Mouse (Mus musculus) limb, embryonic 14.5 days (tissue): ENCODE measurements around the gene Acmsd. TPM values are rescaled to one million over a fixed set of nuclear protein-coding genes. Genes with fewer than 3 reads are reported as not detected.

Source experiments
- ATAC-seq: fragments of 200-750 bp; cut with Nextera tagmentation; 2 replicates; pipeline ENCODE4 v1.8.0; 2017; ENCODE audit warnings: low read depth, moderate number of reproducible peaks, moderate TSS enrichment; ENCODE audit not compliant: low FRiP score
- DNase-seq: peaks from one replicate; pipeline ENCODE4 v3.0.0-alpha.2; 2015; ENCODE audit warnings: low spot score
- H3K27ac ChIP-seq: fragments of 300-500 bp; sonication (generic); replicated peaks from 2 replicates; pipeline ENCODE4 v1.5.1; 2014; ENCODE audit warnings: low read depth, mild to moderate bottlenecking, low read length, moderate library complexity, mixed read lengths
- H3K27me3 ChIP-seq: fragments of 300-500 bp; sonication (generic); 2 replicates; pipeline ENCODE4 v1.6.1; 2014; ENCODE audit warnings: low read length, mixed read lengths; ENCODE audit not compliant: control insufficient read depth, insufficient read depth
- H3K36me3 ChIP-seq: fragments of 300-500 bp; sonication (generic); 2 replicates; pipeline ENCODE4 v1.6.1; 2014; ENCODE audit warnings: mild to moderate bottlenecking, low read length, moderate library complexity, mixed read lengths; ENCODE audit not compliant: control insufficient read depth, insufficient read depth
- H3K4me1 ChIP-seq: fragments of 300-500 bp; sonication (generic); 2 replicates; pipeline ENCODE4 v1.6.1; 2014; ENCODE audit warnings: antibody characterized with exemption, low read length, mixed read lengths; ENCODE audit not compliant: control insufficient read depth, insufficient read depth
- H3K4me2 ChIP-seq: fragments of 300-500 bp; sonication (generic); replicated peaks from 2 replicates; pipeline ENCODE4 v1.6.1; 2014; ENCODE audit warnings: low read depth, mild to moderate bottlenecking, low read length, moderate library complexity; ENCODE audit not compliant: severe bottlenecking
- H3K4me3 ChIP-seq: fragments of 300-500 bp; sonication (generic); replicated peaks from 2 replicates; pipeline ENCODE4 v1.5.1; 2014; ENCODE audit warnings: low read length
- H3K9ac ChIP-seq: fragments of 300-500 bp; sonication (generic); 2 replicates; pipeline ENCODE4 v1.6.1; 2014; ENCODE audit warnings: mild to moderate bottlenecking, low read depth, low read length, moderate library complexity; ENCODE audit not compliant: severe bottlenecking
- H3K9me3 ChIP-seq: fragments of 300-500 bp; sonication (generic); 2 replicates; pipeline ENCODE4 v1.6.1; 2016; ENCODE audit warnings: low read length; ENCODE audit not compliant: control insufficient read depth
- POLR2A ChIP-seq: fragments of 200-500 bp; IDR thresholded peaks from 2 replicates; pipeline ENCODE4 v1.8.0; 2012; ENCODE audit warnings: inconsistent platforms, mild to moderate bottlenecking, moderate library complexity, borderline replicate concordance; ENCODE audit not compliant: insufficient read depth, insufficient read length; ENCODE audit errors: extremely low read depth
- WGBS: fragments of 180-500 bp; shearing (Covaris S2); extraction: QIAGEN DNeasy Blood & Tissue Kit; methylation state at CpG from one replicate; pipeline ENCODE4 v1.1.7; 2014; 5-methylcytosine and 5-hydroxymethylcytosine counted together
- polyA plus RNA-seq, 2 experiments: library from polyadenylated mRNA; depleted of rRNA in 1 of 2; stranded (reverse) in 1 of 2; unstranded in 1 of 2; fragments of >200 nt; fragmentation: Nextera tagmentation in 1 of 2; extraction: Ambion mirVana in 1 of 2; gene quantifications; 2 replicates each; pipeline versions ENCODE4 v1.2.1 to v1.2.3; 2012 to 2014

The Acmsd gene
- polyA plus RNA-seq (2012; rRNA removed) (0.03 TPM in 1 of 2 replicates, not detected in the other), polyA plus RNA-seq (2014; fragmentation: Nextera tagmentation; extraction: Ambion mirVana) (0.11 and 0.12 TPM in 2 replicates)

DNA sequence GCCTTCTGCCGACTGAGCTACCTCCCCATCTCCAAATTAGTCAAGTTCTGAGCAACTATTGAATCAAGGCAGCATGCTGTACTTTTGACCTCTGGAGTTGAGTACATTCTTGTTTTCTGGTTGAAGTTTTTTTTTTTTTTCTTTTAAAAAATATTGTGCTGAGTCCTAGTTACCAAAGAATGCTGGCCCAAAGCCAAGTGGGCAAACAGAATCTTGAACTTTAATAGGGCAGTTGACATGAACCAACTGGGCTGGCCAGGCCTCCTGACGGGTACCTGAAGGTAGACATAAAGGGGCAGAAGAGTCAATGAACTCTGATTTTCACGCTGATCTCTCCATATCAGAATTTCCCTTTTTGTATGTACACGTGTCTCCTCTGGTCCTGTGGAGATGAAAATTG lies at the start of gene Acmsd:
TSS of gene Acmsd (plus strand) at position 318 of the 400 bp plus-strand sequence.
- H3K27me3 ChIP-seq, result no peaks in the 10 kb centered on the region
- ATAC-seq (no peak), DNase-seq (no peak)
- H3K27ac ChIP-seq, result no peak within 1 kb of the TSS
- H3K36me3 ChIP-seq, result no peaks in the 10 kb centered on the region
- no peak for TF ChIP-seq POLR2A
- H3K9ac ChIP-seq, result no peak within 1 kb of the TSS
- 0 out of 2 replicates have a peak, but pooled peaks cover 6% of the 10 kb centered on the region for H3K9me3 ChIP-seq
- H3K4me1 ChIP-seq, result peaks cover 2% of the 10 kb centered on the region; the same call in 1 of the 2 replicates
- no peak within 1 kb of the TSS for H3K4me2 ChIP-seq
- no peak within 1 kb of the TSS for H3K4me3 ChIP-seq
- WGBS, result 97% methylated on average over 4 of the region's 4 CpGs

DNA sequence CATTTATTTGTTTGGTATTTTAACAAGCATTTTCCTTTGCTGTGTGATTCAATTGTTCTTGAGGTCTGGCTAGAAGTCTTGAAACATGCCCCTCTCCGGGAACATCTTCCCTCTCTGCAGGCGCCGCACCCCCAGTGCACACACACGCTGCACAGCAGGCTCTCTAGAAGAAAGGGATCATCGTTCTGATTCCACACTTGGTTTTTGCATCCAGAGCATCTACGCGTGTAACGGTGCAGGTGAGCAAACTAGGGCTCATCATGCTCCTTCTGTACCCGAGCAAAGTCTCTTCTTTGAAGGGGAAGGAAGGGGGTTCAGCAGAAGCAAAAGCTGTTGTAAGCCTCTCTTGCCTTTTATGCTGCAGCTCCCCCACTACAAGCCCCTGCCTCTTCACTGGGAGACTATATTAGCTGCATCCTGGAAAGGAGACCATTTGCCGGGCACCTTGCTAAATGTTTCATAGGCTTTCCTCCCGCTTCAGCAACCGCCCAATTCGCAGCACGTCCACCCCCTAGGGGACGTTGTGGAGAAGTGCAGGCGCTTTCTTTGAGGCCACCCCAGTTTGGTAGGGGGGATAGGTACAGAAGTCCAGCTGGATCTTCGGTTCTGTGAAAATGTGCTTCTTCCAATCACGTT lies 49.6 kb upstream of the Acmsd start, which contains the start of gene Tmem163:
TSS of gene Tmem163 (minus strand) at position 51 of the 636 bp plus-strand sequence.
- H3K36me3 ChIP-seq, result no peaks in the 10 kb centered on the region
- ATAC-seq, result no peak
- peak; percentile 33 for DNase-seq
- H3K9me3 ChIP-seq, result 0 out of 2 replicates have a peak, but pooled peaks cover 3% of the 10 kb centered on the region
- peaks cover 57% of the 10 kb centered on the region for H3K27me3 ChIP-seq
- H3K4me3 ChIP-seq, result no peak within 1 kb of the TSS
- peaks cover 5% of the 10 kb centered on the region for H3K4me1 ChIP-seq
- H3K27ac ChIP-seq, result no peak within 1 kb of the TSS
- no peak for TF ChIP-seq POLR2A
- H3K9ac ChIP-seq, result no peak within 1 kb of the TSS
- 19% methylated on average over 18 of the region's 18 CpGs for WGBS
- H3K4me2 ChIP-seq, result no peak within 1 kb of the TSS

GRCm38 (mm10) chr1:127696533-127696932 lies 32.7 kb upstream of the Acmsd start:
- Histone ChIP-seq H3K9ac (no peak overlapping the region), H3K4me3 (no peak overlapping the region), H3K27ac (no peak overlapping the region), H3K9me3 (no peaks in the 10 kb centered on the region), H3K4me1 (no peaks in the 10 kb centered on the region), H3K4me2 (no peak overlapping the region), H3K36me3 (no peaks in the 10 kb centered on the region), H3K27me3 (no peaks in the 10 kb centered on the region)
- DNase-seq, result no peak
- ATAC-seq, result no peak
- no peak for TF ChIP-seq POLR2A
- 25% methylated on average over 2 of the region's 2 CpGs for WGBS

DNA sequence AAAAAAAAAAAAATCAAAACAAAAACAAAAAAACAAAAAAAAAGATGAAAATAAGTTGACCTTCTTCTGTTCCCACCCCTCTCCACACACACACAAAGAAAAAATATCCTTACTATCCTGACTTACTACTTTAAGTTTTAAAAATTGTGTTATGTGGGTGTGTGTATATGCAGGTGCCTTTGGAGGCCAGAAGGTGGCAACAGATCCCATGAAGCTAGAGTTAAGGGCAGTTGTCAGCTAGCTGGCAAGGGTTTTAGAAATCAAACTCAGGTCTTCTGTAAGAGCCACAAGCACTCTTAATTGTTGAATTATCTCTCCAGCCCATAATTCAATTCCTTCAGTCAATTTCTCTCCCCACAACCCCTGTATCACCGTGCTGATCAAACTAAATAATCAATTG lies 27.0 kb upstream of the Acmsd start:
- no peak for ATAC-seq
- 84% methylated on average over 1 of the region's 1 CpGs for WGBS

GRCm38 (mm10) chr1:127706269-127706668 lies 22.9 kb upstream of the Acmsd start:
- Histone ChIP-seq H3K36me3 (no peaks in the 10 kb centered on the region), H3K27me3 (no peaks in the 10 kb centered on the region), H3K4me3 (no peak overlapping the region), H3K4me2 (no peak overlapping the region), H3K27ac (no peak overlapping the region), H3K4me1 (no peaks in the 10 kb centered on the region), H3K9me3 (no peaks in the 10 kb centered on the region), H3K9ac (no peak overlapping the region)
- TF ChIP-seq POLR2A, result no peak
- 74% methylated on average over 5 of the region's 5 CpGs for WGBS
- ATAC-seq, result no peak
- DNase-seq, result no peak

More for the DNA sequence above, 27.0 kb upstream of the Acmsd start:
- Histone ChIP-seq H3K27me3 (no peaks in the 10 kb centered on the region), H3K9ac (no peak overlapping the region), H3K4me1 (no peaks in the 10 kb centered on the region), H3K4me2 (no peak overlapping the region), H3K9me3 (no peaks in the 10 kb centered on the region), H3K27ac (no peak overlapping the region), H3K4me3 (no peak overlapping the region), H3K36me3 (no peaks in the 10 kb centered on the region)
- no peak for TF ChIP-seq POLR2A
- no peak for DNase-seq

DNA sequence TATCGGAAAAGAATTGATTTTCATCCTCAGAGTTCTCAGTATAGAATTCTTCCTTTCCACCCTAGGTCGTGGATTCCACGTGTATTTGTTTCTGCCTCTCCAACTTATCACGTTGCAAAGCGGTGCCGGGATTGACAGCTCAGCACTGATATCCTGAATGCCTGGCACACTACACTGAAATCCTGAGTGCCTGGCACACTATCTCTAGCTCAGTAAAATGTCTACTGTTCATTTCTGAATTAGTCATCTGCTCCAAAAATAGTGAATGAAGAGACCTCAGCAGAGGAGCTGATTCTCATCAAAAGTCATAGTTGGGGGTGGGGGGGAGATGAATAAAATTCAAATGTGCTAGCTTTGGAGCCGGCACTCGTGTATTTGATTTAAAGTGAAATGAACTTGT lies 12.8 kb upstream of the Acmsd start:
- H3K27ac ChIP-seq, result no peak overlapping the region
- no peaks in the 10 kb centered on the region for H3K27me3 ChIP-seq
- H3K4me2 ChIP-seq, result no peak overlapping the region
- no peak overlapping the region for H3K9ac ChIP-seq
- no peaks in the 10 kb centered on the region for H3K36me3 ChIP-seq
- TF ChIP-seq POLR2A, result no peak
- 88% methylated on average over 8 of the region's 8 CpGs for WGBS
- ATAC-seq (no peak), DNase-seq (no peak)
- H3K4me1 ChIP-seq, result no peaks in the 10 kb centered on the region
- H3K9me3 ChIP-seq, result no peaks in the 10 kb centered on the region
- no peak overlapping the region for H3K4me3 ChIP-seq
